Mouse (Mus musculus): ENCODE results near the gene 2810021J22Rik.

2810021J22Rik gene

GRCm38 (mm10) chr11:58914461-58915028, 47.5 kb downstream of the 2810021J22Rik start:
- in situ Hi-C loops (cut with MboI; ENCODE audit: unreplicated experiment in 2 of 2) = loop anchor here in 1 of 2 experiments (10.0 kb wide), 1 partner anchor 680 kb away; no protein-coding TSS in a partner anchor

GRCm38 (mm10) chr11:58916879-58917744, 50.1 kb downstream of the 2810021J22Rik start:
- in situ Hi-C loops (cut with MboI; ENCODE audit: unreplicated experiment in 2 of 2) = loop anchor here in 1 of 2 experiments (10.0 kb wide), 1 partner anchor 682 kb away; no protein-coding TSS in a partner anchor

GRCm38 (mm10) chr11:58917745-58918366, 50.8 kb downstream of the 2810021J22Rik start, which contains the start of gene Btnl10:
TSS of gene Btnl10 (plus strand) at chr11:58917908.
- in situ Hi-C loops (cut with MboI; ENCODE audit: unreplicated experiment in 2 of 2) = loop anchor here in 1 of 2 experiments (10.0 kb wide), 1 partner anchor 683 kb away; no protein-coding TSS in a partner anchor

- in situ Hi-C loops (cut with MboI; ENCODE audit: unreplicated experiment in 2 of 2) = loop anchor here in 1 of 2 experiments (10.0 kb wide), 1 partner anchor 684 kb away; no protein-coding TSS in a partner anchor
These were observed 51.7 kb downstream of the 2810021J22Rik start for GRCm38 (mm10) chr11:58918759-58919158.

- in situ Hi-C loops (cut with MboI; ENCODE audit: unreplicated experiment in 2 of 2) = loop anchor here (5.0 kb wide), 1 partner anchor 35 kb away; no protein-coding TSS in a partner anchor
These were observed 55.4 kb downstream of the 2810021J22Rik start for GRCm38 (mm10) chr11:58922420-58922819.

GRCm38 (mm10) chr11:58926651-58927050, 59.6 kb downstream of the 2810021J22Rik start:
- in situ Hi-C loops (cut with MboI; ENCODE audit: unreplicated experiment in 2 of 2) = no loop called here

GRCm38 (mm10) chr11:58927053-58927452, 60.0 kb downstream of the 2810021J22Rik start:
- in situ Hi-C loops (cut with MboI; ENCODE audit: unreplicated experiment in 2 of 2) = no loop called here

GRCm38 (mm10) chr11:58927790-58928651, 61.0 kb downstream of the 2810021J22Rik start:
- in situ Hi-C loops (cut with MboI; ENCODE audit: unreplicated experiment in 2 of 2) = no loop called here

GRCm38 (mm10) chr11:58929055-58929454, 62.0 kb downstream of the 2810021J22Rik start:
- in situ Hi-C loops (cut with MboI; ENCODE audit: unreplicated experiment in 2 of 2) = no loop called here

GRCm38 (mm10) chr11:58929641-58930040, 62.6 kb downstream of the 2810021J22Rik start:
- in situ Hi-C loops (cut with MboI; ENCODE audit: unreplicated experiment in 2 of 2) = no loop called here

GRCm38 (mm10) chr11:58930254-58930653, 63.2 kb downstream of the 2810021J22Rik start:
- in situ Hi-C loops (cut with MboI; ENCODE audit: unreplicated experiment in 2 of 2) = no loop called here

- in situ Hi-C loops (cut with MboI; ENCODE audit: unreplicated experiment in 2 of 2) = no loop called here
These were observed 64.6 kb downstream of the 2810021J22Rik start for GRCm38 (mm10) chr11:58931576-58931975.

Data from v-Abl transformed pro-B cells (cell line).